Mouse (Mus musculus): ENCODE measurements around the gene Fam83g. TPM values are rescaled to one million over a fixed set of nuclear protein-coding genes. Genes with fewer than 3 reads are reported as not detected.
A peak's percentile ranks its signal among the peaks of the same experiment; 100 is the strongest.

The Fam83g gene
- polyA plus RNA-seq, 1 experiment, result not detected

DNA sequence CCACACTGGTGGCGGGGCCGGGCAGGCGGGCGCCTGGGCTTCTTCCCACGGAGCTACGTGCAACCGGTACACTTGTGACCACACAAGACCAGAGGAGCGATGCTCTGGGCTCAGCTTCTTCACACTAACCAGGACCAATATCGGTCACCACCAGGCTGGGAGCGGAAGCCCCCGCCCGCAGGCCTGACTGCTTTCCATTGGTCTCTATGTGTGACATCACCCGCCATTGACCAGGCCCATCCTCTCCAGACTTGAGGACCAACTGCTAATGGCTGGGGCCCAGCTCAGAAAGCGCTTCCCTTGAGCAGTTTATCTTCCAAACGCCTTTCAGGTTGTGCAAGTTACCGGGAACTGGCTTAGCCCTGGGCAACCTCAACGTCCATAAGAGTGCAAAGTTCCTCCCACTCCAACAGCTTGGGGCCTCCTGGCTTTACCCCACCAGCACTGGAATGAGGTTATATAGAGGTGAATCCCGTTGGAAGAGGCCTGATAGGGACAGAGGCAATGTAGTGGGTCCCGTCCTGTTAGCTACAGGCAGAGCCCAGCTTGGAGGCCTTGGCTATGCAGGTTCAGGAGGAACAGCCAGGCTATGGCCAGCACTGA is 12.0 kb upstream of the Fam83g start:
- Histone ChIP-seq H3K4me3 (no peak overlapping the region), H3K36me3 (ENCODE audit: control insufficient read depth, insufficient read depth) (no peaks in the 10 kb centered on the region), H3K79me2 (ENCODE audit: control insufficient read depth, insufficient read depth) (no peaks in the 10 kb centered on the region), H3K27me3 (ENCODE audit: control insufficient read depth, insufficient read depth, insufficient read length) (peaks cover 5% of the 10 kb centered on the region), H3ac (ENCODE audit: control insufficient read depth, insufficient read length) (no peak overlapping the region), H3K4me2 (ENCODE audit: low read depth) (no peak overlapping the region)
- no peak for TF ChIP-seq MYOD1 (IDR thresholded peaks at IDR 0.05; ENCODE audit: control insufficient read depth in 1 of 3, insufficient read length in 2 of 3, low read depth in 2 of 3)
- TF ChIP-seq TCF3 (IDR thresholded peaks at IDR 0.05; ENCODE audit: insufficient read length, low read depth), result no peak

DNA sequence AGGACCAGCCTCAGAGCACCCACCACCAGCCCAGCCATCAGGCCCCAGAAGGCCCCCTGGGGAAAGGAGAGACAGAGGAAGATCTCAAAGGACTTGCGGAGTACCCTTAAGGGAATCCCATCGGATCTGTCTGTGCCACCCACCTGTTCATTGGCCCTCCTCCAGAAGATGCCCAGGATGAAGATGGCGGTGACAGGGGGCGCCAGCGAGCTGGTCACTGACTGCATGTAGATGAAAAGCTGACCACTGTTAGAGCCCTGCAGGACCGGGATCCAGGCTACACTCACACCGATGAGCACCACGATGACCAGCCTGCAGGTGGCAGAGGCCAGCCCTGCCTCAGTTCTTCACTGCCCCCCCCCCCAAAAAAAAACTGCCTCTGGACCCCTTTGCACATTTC is 10.2 kb upstream of the Fam83g start:
- Histone ChIP-seq H3K4me2 (ENCODE audit: low read depth) (no peak overlapping the region), H3K27me3 (ENCODE audit: control insufficient read depth, insufficient read depth, insufficient read length) (peaks cover 10% of the 10 kb centered on the region), H3K36me3 (ENCODE audit: control insufficient read depth, insufficient read depth) (no peaks in the 10 kb centered on the region), H3K79me2 (ENCODE audit: control insufficient read depth, insufficient read depth) (no peaks in the 10 kb centered on the region), H3ac (ENCODE audit: control insufficient read depth, insufficient read length) (no peak overlapping the region), H3K4me3 (no peak overlapping the region)
- TF ChIP-seq POLR2AphosphoS2 (IDR thresholded peaks at IDR 0.05; ENCODE audit: insufficient read length, low read depth), result no peak

- no peak overlapping the region for H3ac ChIP-seq (ENCODE audit: control insufficient read depth, insufficient read length)
- no peak for TF ChIP-seq E2F4 (IDR thresholded peaks at IDR 0.05; ENCODE audit: insufficient read depth)
- H3K27me3 ChIP-seq (ENCODE audit: control insufficient read depth, insufficient read depth, insufficient read length), result peaks cover 13% of the 10 kb centered on the region
- no peaks in the 10 kb centered on the region for H3K36me3 ChIP-seq (ENCODE audit: control insufficient read depth, insufficient read depth)
- H3K79me2 ChIP-seq (ENCODE audit: control insufficient read depth, insufficient read depth), result no peaks in the 10 kb centered on the region
- no peak overlapping the region for H3K4me2 ChIP-seq (ENCODE audit: low read depth)
- no peak overlapping the region for H3K4me3 ChIP-seq
Measured at GRCm38 (mm10) chr11:61674151-61674838, 9.6 kb upstream of the Fam83g start.

DNA sequence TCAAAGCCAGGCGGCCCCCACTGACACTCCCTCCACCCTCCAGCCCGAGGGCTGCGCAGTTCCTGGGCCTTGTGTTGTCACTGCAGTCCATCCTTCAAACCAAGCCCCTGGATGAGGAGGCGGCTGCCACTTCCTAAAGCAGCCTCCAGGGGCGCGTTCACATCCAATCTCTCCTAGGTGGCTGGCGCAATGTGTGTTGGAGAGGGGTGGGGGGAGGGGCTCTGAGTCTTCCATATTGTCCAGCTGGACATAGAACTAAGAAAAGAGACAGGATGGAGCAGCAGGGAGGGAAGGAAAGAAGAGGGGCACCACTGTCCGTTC is 9.1 kb upstream of the Fam83g start:
- peaks cover 13% of the 10 kb centered on the region for H3K27me3 ChIP-seq (ENCODE audit: control insufficient read depth, insufficient read depth, insufficient read length)
- H3K79me2 ChIP-seq (ENCODE audit: control insufficient read depth, insufficient read depth), result no peaks in the 10 kb centered on the region
- no peak for TF ChIP-seq POLR2A (IDR thresholded peaks at IDR 0.05; ENCODE audit: insufficient read length, low read depth)
- no peak for TF ChIP-seq REST (IDR thresholded peaks at IDR 0.05; ENCODE audit: insufficient read depth, insufficient read length)
- no peak for TF ChIP-seq MYOG (IDR thresholded peaks at IDR 0.05; ENCODE audit: control insufficient read depth in 1 of 3, insufficient read depth in 1 of 3, insufficient read length in 2 of 3, low read depth in 2 of 3)
- TF ChIP-seq USF1 (IDR thresholded peaks at IDR 0.05; ENCODE audit: low read depth), result no peak
- TF ChIP-seq SRF (IDR thresholded peaks at IDR 0.05; ENCODE audit: control insufficient read depth, insufficient read length, low read depth), result no peak
- TF ChIP-seq MAX (IDR thresholded peaks at IDR 0.05; ENCODE audit: low read depth), result no peak
- no peak for TF ChIP-seq E2F4 (IDR thresholded peaks at IDR 0.05; ENCODE audit: insufficient read depth)
- TF ChIP-seq TCF12 (IDR thresholded peaks at IDR 0.05; ENCODE audit: insufficient read depth, poor library complexity, severe bottlenecking), result no peak
- no peak for TF ChIP-seq POLR2AphosphoS2 (IDR thresholded peaks at IDR 0.05; ENCODE audit: insufficient read length, low read depth)
- no peak for TF ChIP-seq MYOD1 (IDR thresholded peaks at IDR 0.05; ENCODE audit: control insufficient read depth in 1 of 3, insufficient read length in 2 of 3, low read depth in 2 of 3)
- no peak for TF ChIP-seq TCF3 (IDR thresholded peaks at IDR 0.05; ENCODE audit: insufficient read length, low read depth)
- TF ChIP-seq CEBPB (IDR thresholded peaks at IDR 0.05; ENCODE audit: insufficient read depth, poor library complexity, severe bottlenecking), result no peak
- H3K4me3 ChIP-seq, result no peak overlapping the region
- no peaks in the 10 kb centered on the region for H3K36me3 ChIP-seq (ENCODE audit: control insufficient read depth, insufficient read depth)
- no peak overlapping the region for H3K4me2 ChIP-seq (ENCODE audit: low read depth)
- H3ac ChIP-seq (ENCODE audit: control insufficient read depth, insufficient read length), result no peak overlapping the region

DNA sequence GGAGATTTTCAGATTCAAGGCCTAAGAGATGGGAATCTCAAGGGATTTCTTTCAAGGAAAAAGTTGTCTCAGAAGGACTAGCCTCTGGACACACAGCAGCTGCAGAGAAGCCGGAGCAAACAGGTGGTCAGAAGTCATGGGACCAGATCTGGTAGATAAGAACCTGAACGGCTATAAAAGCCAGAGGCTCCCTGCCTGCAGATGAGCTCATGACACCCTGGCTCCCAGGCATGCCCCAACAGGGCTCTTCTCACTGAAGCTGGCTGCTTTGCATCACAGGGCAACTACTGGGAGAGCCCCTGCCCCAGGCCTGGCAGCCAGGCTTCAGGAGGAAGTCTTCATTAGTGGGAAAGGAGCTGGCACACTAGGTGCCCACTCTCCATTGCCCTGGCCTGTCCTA is 8.6 kb upstream of the Fam83g start:
- peaks cover 18% of the 10 kb centered on the region for H3K27me3 ChIP-seq (ENCODE audit: control insufficient read depth, insufficient read depth, insufficient read length)
- H3ac ChIP-seq (ENCODE audit: control insufficient read depth, insufficient read length), result no peak overlapping the region
- H3K4me3 ChIP-seq, result no peak overlapping the region
- TF ChIP-seq TCF12 (IDR thresholded peaks at IDR 0.05; ENCODE audit: insufficient read depth, poor library complexity, severe bottlenecking) (peak; percentile 11), MAX (IDR thresholded peaks at IDR 0.05; ENCODE audit: low read depth) (no peak), MYOG (IDR thresholded peaks at IDR 0.05; ENCODE audit: control insufficient read depth in 1 of 3, insufficient read depth in 1 of 3, insufficient read length in 2 of 3, low read depth in 2 of 3) (peak in 2 of 3 experiments; percentile 74 to 86), MYOD1 (IDR thresholded peaks at IDR 0.05; ENCODE audit: control insufficient read depth in 1 of 3, insufficient read length in 2 of 3, low read depth in 2 of 3) (peak in 2 of 3 experiments; percentile 58 to 66), SRF (IDR thresholded peaks at IDR 0.05; ENCODE audit: control insufficient read depth, insufficient read length, low read depth) (no peak)
- H3K4me2 ChIP-seq (ENCODE audit: low read depth), result no peak overlapping the region
- no peaks in the 10 kb centered on the region for H3K36me3 ChIP-seq (ENCODE audit: control insufficient read depth, insufficient read depth)
- H3K79me2 ChIP-seq (ENCODE audit: control insufficient read depth, insufficient read depth), result no peaks in the 10 kb centered on the region

Measured in myocyte (in vitro differentiated cells).